Mouse (Mus musculus) spleen, adult 2 months (tissue): ENCODE measurements at regions not wholly inside any gene's neighbourhood (a gene's known extent, or its start where the extent isn't known, plus 50 kb on each side); places are given as distances from the start of the nearest gene placed in this dataset.

ENCODE experiments used
- CTCF ChIP-seq: fragments of 200-500 bp; IDR thresholded peaks from 2 replicates; pipeline ENCODE4 v1.5.1; 2011; ENCODE audit warnings: mild to moderate bottlenecking, inconsistent platforms; ENCODE audit not compliant: insufficient read depth, insufficient read length, insufficient replicate concordance; ENCODE audit errors: extremely low read depth
- POLR2A ChIP-seq: fragments of 200-500 bp; IDR thresholded peaks from 2 replicates; pipeline ENCODE4 v1.6.1; 2011; ENCODE audit warnings: low read depth, low read length, inconsistent platforms

- no peak for TF ChIP-seq CTCF
- no peak for TF ChIP-seq POLR2A
These were observed 66.9 kb upstream of the Zfp703 start for GRCm38 (mm10) chr8:26910186-26910585.
